In genomic region chr5:122698041-122698700, GRCm38 (mm10) we compare ENCODE assay signal across 14 mouse cellular contexts. TPM values are rescaled to one million over a fixed set of nuclear protein-coding genes. Genes with fewer than 3 reads are reported as not detected.
A peak's percentile ranks its signal among the peaks of the same experiment; 100 is the strongest.
DNase-seq lines count a peak whose midpoint lies in the region; ATAC-seq and TF ChIP-seq lines count a peak whose summit lies in the region.
"Had no signal": no experiment of that assay in that cellular context is flagged by ENCODE, and none has a peak within 500 bp of the region (broad histone marks: within the 10 kb centered on the region; RNA-seq: fewer than 3 reads in every experiment).

No protein-coding gene starts in this region.

- WGBS in kidney, adult 2 months = 85% methylated on average over 10 of the region's 10 CpGs
- WGBS in liver, embryonic 15.5 days (ENCODE audit: insufficient replicate concordance) = 17% methylated on average over 10 of the region's 10 CpGs
- WGBS in thymus, adult 2 months = 19% methylated on average over 10 of the region's 10 CpGs

- TF ChIP-seq CTCF in kidney, adult 2 months (conservative IDR thresholded peaks at IDR 0.05; ENCODE audit: insufficient read depth, insufficient read length, low read depth, low read length) = no peak
- no peak for TF ChIP-seq CTCF in thymus, adult 2 months (IDR thresholded peaks at IDR 0.05; ENCODE audit: borderline replicate concordance, control insufficient read depth, extremely low read depth, insufficient read depth, low read length, poor library complexity)

- TF ChIP-seq POLR2A in kidney, adult 2 months (IDR thresholded peaks at IDR 0.05; ENCODE audit: low read depth, low read length) = no peak
- TF ChIP-seq POLR2A in thymus, adult 2 months (IDR thresholded peaks at IDR 0.05; ENCODE audit: control insufficient read depth, extremely low read depth, insufficient read depth, low read length, poor library complexity) = no peak

- H3K9ac ChIP-seq in liver, embryonic 15.5 days = no peak overlapping the region
- H3K9ac ChIP-seq: embryonic facial prominence, embryonic 12.5 days; limb, embryonic 12.5 days had no signal

- DNase-seq in kidney, adult 2 months = peak; percentile 14
- no peak for DNase-seq in kidney, postnatal 36 days
- DNase-seq in T-cell, adult 2 months (ENCODE audit: low spot score) = peak; percentile 72
- peak; percentile 38 for DNase-seq in thymus, adult 2 months
- no peak for DNase-seq in layer of hippocampus, adult 9-11 months
- DNase-seq in frontal cortex, postnatal 14 days (ENCODE audit: low spot score in 2 of 2) = no peak
- no peak for DNase-seq in right cerebral cortex, postnatal 36 days (ENCODE audit: low spot score in 2 of 2)
- DNase-seq: gastrocnemius, postnatal 14 days; heart, postnatal 36 days had no signal

- H3K27me3 ChIP-seq in kidney, adult 2 months (replicated peaks; ENCODE audit: control insufficient read depth, insufficient read depth, low read length) = no peaks in the 10 kb centered on the region
- H3K27me3 ChIP-seq in liver, embryonic 15.5 days = no peaks in the 10 kb centered on the region
- no peaks in the 10 kb centered on the region for H3K27me3 ChIP-seq in thymus, adult 2 months (ENCODE audit: control insufficient read depth, insufficient read depth, low read length)
- H3K27me3 ChIP-seq: embryonic facial prominence, embryonic 12.5 days; limb, embryonic 12.5 days had no signal

- peak overlapping the region; percentile 49 for H3K4me2 ChIP-seq in liver, embryonic 15.5 days
- H3K4me2 ChIP-seq: embryonic facial prominence, embryonic 12.5 days; limb, embryonic 12.5 days had no signal

- H3K4me3 ChIP-seq in kidney, adult 2 months (ENCODE audit: insufficient read depth, low read depth, low read length) = no peak overlapping the region
- H3K4me3 ChIP-seq in liver, embryonic 15.5 days (replicated peaks) = 0 out of 2 replicates have a peak overlapping the region, but pooled peaks have one; percentile 12
- H3K4me3 ChIP-seq in thymus, adult 2 months (ENCODE audit: control insufficient read depth, insufficient read depth, low read length) = no peak overlapping the region
- H3K4me3 ChIP-seq: embryonic facial prominence, embryonic 12.5 days; limb, embryonic 12.5 days; myocyte had no signal

- H3K36me3 ChIP-seq in kidney, adult 2 months (ENCODE audit: control insufficient read depth, insufficient read depth, low read length) = no peaks in the 10 kb centered on the region
- H3K36me3 ChIP-seq in liver, embryonic 15.5 days (replicated peaks) = no peaks in the 10 kb centered on the region
- H3K36me3 ChIP-seq in thymus, adult 2 months (ENCODE audit: control insufficient read depth, insufficient read depth, low read length) = no peaks in the 10 kb centered on the region
- H3K36me3 ChIP-seq: embryonic facial prominence, embryonic 12.5 days; limb, embryonic 12.5 days had no signal

- H3K9me3 ChIP-seq in liver, embryonic 15.5 days (replicated peaks) = no peaks in the 10 kb centered on the region
- H3K9me3 ChIP-seq: embryonic facial prominence, embryonic 12.5 days; limb, embryonic 12.5 days had no signal

- peak overlapping the region; percentile 17 for H3K27ac ChIP-seq in kidney, adult 2 months (ENCODE audit: insufficient read depth, low read depth, low read length)
- H3K27ac ChIP-seq in liver, embryonic 15.5 days (replicated peaks) = peak overlapping the region; percentile 25
- peak overlapping the region; percentile 34 for H3K27ac ChIP-seq in thymus, adult 2 months (ENCODE audit: control insufficient read depth, insufficient read depth, low read length)
- H3K27ac ChIP-seq: embryonic facial prominence, embryonic 12.5 days; kidney, postnatal 0 days; limb, embryonic 12.5 days had no signal

- no peak for ATAC-seq in liver, embryonic 15.5 days (ENCODE audit: insufficient read depth)

- 0 out of 2 replicates have a peak, but pooled peaks cover 5% of the 10 kb centered on the region for H3K4me1 ChIP-seq in kidney, adult 2 months (ENCODE audit: control insufficient read depth, insufficient read depth, low read length)
- H3K4me1 ChIP-seq in liver, embryonic 15.5 days (replicated peaks) = peaks cover 64% of the 10 kb centered on the region
- H3K4me1 ChIP-seq in thymus, adult 2 months (replicated peaks; ENCODE audit: control insufficient read depth, insufficient read depth, low read length) = peaks cover 19% of the 10 kb centered on the region
- H3K4me1 ChIP-seq: embryonic facial prominence, embryonic 12.5 days; limb, embryonic 12.5 days had no signal

RNA-seq across cellular contexts. Expression of gene P2rx4, which starts 9.2 kb away (rescaled TPM):
- polyA plus RNA-seq in kidney, adult 2 months (2012; rRNA removed) = 81.6 and 87.7 TPM in 2 replicates
- polyA plus RNA-seq in liver, embryonic 15.5 days (2015; fragmentation: Nextera tagmentation; extraction: Ambion mirVana) = 25.2 and 27.9 TPM in 2 replicates
- 41.0 and 51.4 TPM in 2 replicates for polyA plus RNA-seq in thymus, adult 2 months (2012; rRNA removed)

RNA-seq across cellular contexts. Expression of gene P2rx7, which starts 54.5 kb away (rescaled TPM):
- polyA plus RNA-seq in kidney, adult 2 months (2012; rRNA removed) = 5.1 and 5.3 TPM in 2 replicates
- 1.5 TPM in 2 replicates for polyA plus RNA-seq in liver, embryonic 15.5 days (2015; fragmentation: Nextera tagmentation; extraction: Ambion mirVana)
- polyA plus RNA-seq in thymus, adult 2 months (2012; rRNA removed) = 12.9 and 18.5 TPM in 2 replicates

Comparison
In these comparisons a context has a peak if more than half of its experiments do, and no peak if none do; other contexts are left out.
1. DNase-seq: peak in kidney, adult 2 months (single experiment), T-cell, adult 2 months (single experiment) and thymus, adult 2 months (single experiment); none in kidney, postnatal 36 days (0 of 2), layer of hippocampus, adult 9-11 months (single experiment), frontal cortex, postnatal 14 days (0 of 2) and right cerebral cortex, postnatal 36 days (0 of 2).
2. Peak in every context shown above with its lines, with median percentiles within 50 percentile points of each other: H3K27ac ChIP-seq.